Mouse (Mus musculus) kidney, adult 2 months (tissue): ENCODE data around the gene Lsamp.

Experiments used
- CTCF ChIP-seq: fragments of 200-500 bp; conservative IDR thresholded peaks from 2 replicates; pipeline ENCODE4 v1.5.1; 2011; ENCODE audit warnings: low read depth, mild to moderate bottlenecking, control low read depth, low read length, moderate library complexity, mixed read lengths; ENCODE audit not compliant: insufficient read depth, insufficient read length
- POLR2A ChIP-seq: fragments of 200-500 bp; IDR thresholded peaks from one replicate; pipeline ENCODE4 v1.6.1; 2011; ENCODE audit warnings: low read depth, low read length, control low read depth

- TF ChIP-seq POLR2A (no peak), CTCF (no peak)
Observed at GRCm38 (mm10) chr16:41481832-41482231, 1497.7 kb downstream of the Lsamp start.
